Mouse (Mus musculus) ES-E14 (cell line): Measurements from ENCODE around the gene Hoxb1. TPM values are rescaled to one million over a fixed set of nuclear protein-coding genes. Genes with fewer than 3 reads are reported as not detected.

ENCODE experiments used
- DNase-seq: peaks from one replicate; pipeline ENCODE4 v3.0.0-alpha.2; 2013; ENCODE audit warnings: low read depth, low spot score
- H3K27ac ChIP-seq: 2 replicates; pipeline ENCODE4 v1.5.1; 2012; ENCODE audit warnings: low read depth, mild to moderate bottlenecking, low read length, moderate library complexity, mixed read lengths; ENCODE audit not compliant: poor library complexity, insufficient read depth, severe bottlenecking
- H3K36me3 ChIP-seq: 2 replicates; pipeline ENCODE4 v1.6.1; 2012; ENCODE audit warnings: mild to moderate bottlenecking, low read length, moderate library complexity, mixed read lengths; ENCODE audit not compliant: control insufficient read depth, poor library complexity, insufficient read depth, severe bottlenecking
- H3K4me1 ChIP-seq, 2 experiments: fragments of 150-350 bp in 1 of 2; sonication (generic) in 1 of 2; 2 replicates each; pipeline ENCODE4 v1.6.1; 2012; ENCODE audit warnings: low read length in 2 of 2, mild to moderate bottlenecking in 1 of 2, mixed read lengths in 1 of 2; ENCODE audit not compliant: control insufficient read depth in 2 of 2, insufficient read depth in 2 of 2, poor library complexity in 1 of 2
- H3K4me3 ChIP-seq, 2 experiments: fragments of 150-350 bp in 1 of 2; sonication (generic) in 1 of 2; 2 replicates each; pipeline ENCODE4 v1.5.1; 2012; ENCODE audit warnings: low read length in 2 of 2, low read depth in 1 of 2, mild to moderate bottlenecking in 1 of 2, mixed read lengths in 1 of 2; ENCODE audit not compliant: insufficient read depth in 1 of 2, poor library complexity in 1 of 2, severe bottlenecking in 1 of 2
- H3K9ac ChIP-seq: 2 replicates; pipeline ENCODE4 v1.6.1; 2012; ENCODE audit warnings: low read depth, mild to moderate bottlenecking, low read length, mixed read lengths; ENCODE audit not compliant: poor library complexity, insufficient read depth, severe bottlenecking
- H3K9me3 ChIP-seq: fragments of 150-350 bp; sonication (generic); 2 replicates; pipeline ENCODE4 v1.6.1; 2012; ENCODE audit warnings: low read depth, mild to moderate bottlenecking, low read length; ENCODE audit not compliant: control insufficient read depth, insufficient read depth
- CHD2 ChIP-seq: IDR thresholded peaks from 2 replicates; pipeline ENCODE4 v1.6.1; 2014; ENCODE audit warnings: mild to moderate bottlenecking, low read depth, low read length, inconsistent platforms
- HCFC1 ChIP-seq: IDR thresholded peaks from 2 replicates; pipeline ENCODE4 v1.6.1; 2012; ENCODE audit warnings: low read length, inconsistent platforms, borderline replicate concordance; ENCODE audit not compliant: insufficient read depth
- MAFK ChIP-seq: IDR thresholded peaks from 2 replicates; pipeline ENCODE4 v1.6.1; 2014; ENCODE audit warnings: mild to moderate bottlenecking, low read depth, low read length, inconsistent platforms; ENCODE audit not compliant: insufficient read depth
- ZC3H11A ChIP-seq: IDR thresholded peaks from 2 replicates; pipeline ENCODE4 v1.6.1; 2012; ENCODE audit warnings: low read depth, mild to moderate bottlenecking, inconsistent platforms, low read length, borderline replicate concordance
- ZNF384 ChIP-seq: IDR thresholded peaks from 2 replicates; pipeline ENCODE4 v1.6.1; 2012; ENCODE audit warnings: low read depth, low read length, inconsistent platforms
- in situ Hi-C, 2 experiments: fragments of 600-800 bp; cut with MboI; formaldehyde crosslinking; loops; one replicate each; pipeline ENCODE4 v1.15.1; 2025; ENCODE audit warnings: low sequenced_read_pairs in 2 of 2, inconsistent platforms in 1 of 2; ENCODE audit not compliant: unreplicated experiment in 2 of 2
- total RNA-seq: library from RNA; depleted of rRNA; stranded (reverse); fragments of 300-350 nt; gene quantifications from 2 replicates; pipeline ENCODE4 v1.2.3, GENCODE M21; 2012

Gene Hoxb1
- total RNA-seq, 1 experiment = 0.49 TPM

- Histone ChIP-seq H3K9me3 (no peaks in the 10 kb centered on the region), H3K36me3 (no peaks in the 10 kb centered on the region), H3K9ac (no peak overlapping the region), H3K4me3 (peak overlapping the region in 1 of 2 experiments; percentile 18; a peak in 2 of 4 replicates), H3K27ac (no peak overlapping the region), H3K4me1 (peaks cover 0 to 7% of the 10 kb centered on the region in 2 experiments; a peak in 2 of 4 replicates)
- no peak for TF ChIP-seq MAFK
- no peak for DNase-seq
- in situ Hi-C loops = no loop called here
Measured at GRCm38 (mm10) chr11:96366092-96367041, 815 bp downstream of the Hoxb1 start.

- Histone ChIP-seq H3K4me1 (peaks cover 0 to 7% of the 10 kb centered on the region in 2 experiments; a peak in 2 of 4 replicates), H3K36me3 (no peaks in the 10 kb centered on the region), H3K9ac (no peak overlapping the region), H3K27ac (no peak overlapping the region), H3K4me3 (no peak overlapping the region), H3K9me3 (no peaks in the 10 kb centered on the region)
- no peak for DNase-seq
- TF ChIP-seq ZNF384 = no peak
- no peak for TF ChIP-seq MAFK
- no peak for TF ChIP-seq CHD2
- TF ChIP-seq HCFC1 = no peak
- TF ChIP-seq ZC3H11A = no peak
- in situ Hi-C loops = no loop called here
Measured at GRCm38 (mm10) chr11:96367141-96367540, 1.6 kb downstream of the Hoxb1 start.

GRCm38 (mm10) chr11:96368686-96369085 lies 3.1 kb downstream of the Hoxb1 start:
- no peak for DNase-seq
- no peak overlapping the region for H3K27ac ChIP-seq
- in situ Hi-C loops = no loop called here
- no peak overlapping the region for H3K4me3 ChIP-seq
- H3K36me3 ChIP-seq = no peaks in the 10 kb centered on the region
- no peak overlapping the region for H3K9ac ChIP-seq
- peaks cover 0 to 7% of the 10 kb centered on the region in 2 experiments; a peak in 2 of 4 replicates for H3K4me1 ChIP-seq
- TF ChIP-seq HCFC1 (no peak), CHD2 (no peak), ZC3H11A (no peak), MAFK (no peak)
- no peaks in the 10 kb centered on the region for H3K9me3 ChIP-seq

- Histone ChIP-seq H3K4me3 (no peak overlapping the region), H3K9ac (no peak overlapping the region), H3K9me3 (no peaks in the 10 kb centered on the region), H3K27ac (no peak overlapping the region), H3K36me3 (no peaks in the 10 kb centered on the region), H3K4me1 (peaks cover 0 to 7% of the 10 kb centered on the region in 2 experiments; a peak in 2 of 4 replicates)
- no peak for DNase-seq
- TF ChIP-seq HCFC1 (no peak), ZC3H11A (no peak)
- in situ Hi-C loops = no loop called here
Measured at GRCm38 (mm10) chr11:96369140-96369539, 3.6 kb downstream of the Hoxb1 start.

- no peak overlapping the region for H3K4me3 ChIP-seq
- no peaks in the 10 kb centered on the region for H3K36me3 ChIP-seq
- TF ChIP-seq CHD2 (no peak), HCFC1 (no peak), ZNF384 (no peak), ZC3H11A (no peak), MAFK (no peak)
- no peak for DNase-seq
- H3K27ac ChIP-seq = no peak overlapping the region
- H3K4me1 ChIP-seq = peaks cover 0 to 8% of the 10 kb centered on the region in 2 experiments; a peak in 2 of 4 replicates
- in situ Hi-C loops = no loop called here
- no peaks in the 10 kb centered on the region for H3K9me3 ChIP-seq
- no peak overlapping the region for H3K9ac ChIP-seq
Measured at GRCm38 (mm10) chr11:96371726-96372125, 6.2 kb downstream of the Hoxb1 start.
